Mouse (Mus musculus) T-helper 2 cell (primary cell): ENCODE results near the gene Klf13.

Source experiments
- in situ Hi-C: fragments of 300-600 bp; cut with MboI, MseI; formaldehyde crosslinking; loops from one replicate; pipeline ENCODE4 v1.15.1; 2025; ENCODE audit warnings: high pct_unique_total_duplicates

Gene Klf13

GRCm38 (mm10) chr7:63929080-63929479, 9.6 kb downstream of the Klf13 start:
- in situ Hi-C loops = loop anchor here (25.0 kb wide), 1 partner anchor 458 kb away; the partner anchor contains the start of genes Mcee and Mphosph10

- in situ Hi-C loops = loop anchor here (25.0 kb wide), 1 partner anchor 460 kb away; the partner anchor contains the start of genes Mcee and Mphosph10
Observed at GRCm38 (mm10) chr7:63927121-63927520, 11.6 kb downstream of the Klf13 start.

- in situ Hi-C loops = loop anchor here (25.0 kb wide), 1 partner anchor 461 kb away; the partner anchor contains the start of genes Mcee and Mphosph10
Observed at GRCm38 (mm10) chr7:63926492-63926891, 12.2 kb downstream of the Klf13 start.

- in situ Hi-C loops = loop anchor here (25.0 kb wide), 1 partner anchor 462 kb away; the partner anchor contains the start of genes Mcee and Mphosph10
Observed at GRCm38 (mm10) chr7:63925413-63926360, 13.0 kb downstream of the Klf13 start.

GRCm38 (mm10) chr7:63924747-63925412, 13.8 kb downstream of the Klf13 start:
- in situ Hi-C loops = loop anchor here (25.0 kb wide), 1 partner anchor 462 kb away; the partner anchor contains the start of genes Mcee and Mphosph10

- in situ Hi-C loops = no loop called here
Observed at GRCm38 (mm10) chr7:63924151-63924550, 14.6 kb downstream of the Klf13 start.

GRCm38 (mm10) chr7:63922975-63923374, 15.7 kb downstream of the Klf13 start:
- in situ Hi-C loops = no loop called here

GRCm38 (mm10) chr7:63922571-63922970, 16.1 kb downstream of the Klf13 start:
- in situ Hi-C loops = no loop called here

GRCm38 (mm10) chr7:63921909-63922562, 16.7 kb downstream of the Klf13 start:
- in situ Hi-C loops = no loop called here

GRCm38 (mm10) chr7:63918771-63919768, 19.6 kb downstream of the Klf13 start:
- in situ Hi-C loops = loop anchor here (5.0 to 10.0 kb wide), 2 partner anchors 62 to 164 kb away; no protein-coding TSS in a partner anchor

- in situ Hi-C loops = loop anchor here (5.0 to 10.0 kb wide), 2 partner anchors 60 to 163 kb away; no protein-coding TSS in a partner anchor
Observed at GRCm38 (mm10) chr7:63917693-63918092, 21.0 kb downstream of the Klf13 start.

- in situ Hi-C loops = loop anchor here (5.0 to 10.0 kb wide), 2 partner anchors 59 to 162 kb away; no protein-coding TSS in a partner anchor
Observed at GRCm38 (mm10) chr7:63916268-63916907, 22.3 kb downstream of the Klf13 start, which contains the start of gene E030018B13Rik. TSS of gene E030018B13Rik (plus strand) at chr7:63916857.

- in situ Hi-C loops = loop anchor here (5.0 to 10.0 kb wide), 2 partner anchors 58 to 160 kb away; no protein-coding TSS in a partner anchor
Observed at GRCm38 (mm10) chr7:63914891-63915290, 23.8 kb downstream of the Klf13 start.

GRCm38 (mm10) chr7:63913724-63914692, 24.7 kb downstream of the Klf13 start:
- in situ Hi-C loops = loop anchor here (10.0 kb wide), 1 partner anchor 159 kb away; no protein-coding TSS in a partner anchor

GRCm38 (mm10) chr7:63912924-63913723, 25.6 kb downstream of the Klf13 start:
- in situ Hi-C loops = loop anchor here (10.0 kb wide), 1 partner anchor 158 kb away; no protein-coding TSS in a partner anchor

GRCm38 (mm10) chr7:63912234-63912810, 26.4 kb downstream of the Klf13 start:
- in situ Hi-C loops = loop anchor here (10.0 kb wide), 1 partner anchor 158 kb away; no protein-coding TSS in a partner anchor
